Mouse (Mus musculus): ENCODE measurements at regions not wholly inside any gene's neighbourhood (a gene's known extent, or its start where the extent isn't known, plus 50 kb on each side); places are given as distances from the start of the nearest gene placed in this dataset.

DNA sequence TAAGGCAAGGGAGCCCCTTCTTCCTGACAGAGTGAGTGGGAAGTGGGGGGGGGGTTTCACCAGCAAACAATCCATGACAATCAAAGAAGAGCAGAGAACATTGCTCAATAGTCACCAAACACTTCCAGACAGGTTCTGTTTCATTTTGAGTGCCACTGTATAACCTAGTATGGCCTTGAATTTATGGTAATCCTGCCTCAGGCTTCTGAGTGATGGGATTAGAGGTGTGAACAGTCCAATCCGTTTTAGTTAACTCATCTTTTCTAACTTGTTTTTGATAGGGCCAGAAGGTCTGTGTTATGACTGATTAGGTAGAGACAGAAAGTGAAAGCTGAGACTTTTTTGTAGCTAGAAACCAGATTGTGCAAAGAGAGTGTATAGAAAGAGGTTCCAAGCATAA lies 393.2 kb downstream of the Olfm4 start:
- TF ChIP-seq CTCF (IDR thresholded peaks at IDR 0.05; ENCODE audit: borderline replicate concordance, extremely low read depth, insufficient read depth, insufficient read length) (no peak), POLR2A (IDR thresholded peaks at IDR 0.05; ENCODE audit: borderline replicate concordance, extremely low read depth, insufficient read depth, insufficient read length, poor library complexity, severe bottlenecking) (no peak)
